Mouse (Mus musculus): ENCODE results near the gene Osgin1.

Osgin1 gene

GRCm38 (mm10) chr8:119446211-119446989 is 12.5 kb downstream of the Osgin1 start, which contains the start of gene Necab2:
Gene Necab2 (plus strand): TSS chr8:119446719.
- peak; percentile 39 to 49 for DNase-seq

- DNase-seq, result no peak
Measured at GRCm38 (mm10) chr8:119446990-119447780, 13.3 kb downstream of the Osgin1 start.

DNA sequence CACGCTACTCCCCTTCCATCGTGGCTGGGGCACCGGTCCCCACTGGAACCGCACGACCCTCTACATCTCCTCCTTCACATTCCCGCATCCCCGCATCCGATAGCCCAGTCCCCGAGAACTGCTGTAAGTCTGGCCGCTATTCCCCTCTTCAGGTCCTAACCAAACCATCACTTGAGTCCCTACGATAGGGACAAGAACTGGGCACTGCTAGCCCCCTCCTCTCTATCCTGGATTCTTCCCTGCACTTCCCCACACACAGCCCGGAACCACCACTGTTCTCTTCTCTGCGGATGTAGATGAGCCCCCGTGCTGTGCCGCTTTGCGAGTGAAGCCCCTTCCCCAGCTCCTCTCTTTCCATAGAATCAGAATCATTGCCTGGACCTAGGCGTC is 13.9 kb downstream of the Osgin1 start:
- DNase-seq, result no peak

DNA sequence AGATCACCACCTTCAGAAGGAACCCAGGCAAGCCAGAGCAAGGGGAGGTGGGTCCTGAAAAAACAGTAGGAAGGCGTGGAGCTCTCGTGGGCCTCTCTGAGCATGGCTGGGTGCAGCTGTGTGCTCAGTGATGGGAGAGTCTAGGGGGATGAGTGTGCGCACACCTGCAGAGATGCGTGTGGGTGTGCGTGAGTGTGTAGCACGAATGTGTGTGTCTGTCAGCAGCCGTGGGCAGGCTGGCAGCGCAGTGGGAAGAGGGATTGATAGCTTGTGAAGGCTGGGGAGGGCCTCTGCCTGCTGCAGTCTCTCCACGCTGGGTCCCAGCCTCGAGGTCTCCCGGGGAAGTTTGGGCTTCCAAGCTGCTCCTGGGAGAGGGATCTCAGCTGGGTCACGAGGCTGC is 15.7 kb downstream of the Osgin1 start:
- no peak for DNase-seq

GRCm38 (mm10) chr8:119451131-119451530 is 17.2 kb downstream of the Osgin1 start:
- no peak for DNase-seq

- no peak for DNase-seq
Measured at GRCm38 (mm10) chr8:119452919-119453318, 19.0 kb downstream of the Osgin1 start.

DNA sequence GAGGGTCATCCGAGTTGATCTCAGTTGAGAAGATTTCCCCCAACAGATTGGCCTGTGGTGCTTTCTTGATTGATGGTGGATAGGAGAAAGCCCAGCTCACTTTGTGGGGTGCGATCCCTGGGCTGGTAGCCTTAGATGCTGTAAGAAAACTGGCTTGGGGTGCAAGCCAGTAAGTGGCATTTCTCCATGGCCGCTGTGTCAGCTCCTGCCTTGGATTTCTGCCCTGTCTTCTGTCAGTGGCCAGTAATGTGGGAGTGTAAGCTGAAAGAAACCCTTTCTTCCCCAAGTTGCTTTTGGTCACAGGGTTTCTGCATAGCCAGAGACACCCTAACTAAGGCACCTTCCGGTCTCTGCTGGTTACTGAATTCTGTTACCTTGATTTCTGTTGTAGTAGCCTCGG is 22.1 kb downstream of the Osgin1 start:
- no peak for DNase-seq

GRCm38 (mm10) chr8:119459724-119460123 is 25.8 kb downstream of the Osgin1 start:
- no peak for DNase-seq

- no peak for DNase-seq
Measured at GRCm38 (mm10) chr8:119461356-119461755, 27.4 kb downstream of the Osgin1 start.

DNA sequence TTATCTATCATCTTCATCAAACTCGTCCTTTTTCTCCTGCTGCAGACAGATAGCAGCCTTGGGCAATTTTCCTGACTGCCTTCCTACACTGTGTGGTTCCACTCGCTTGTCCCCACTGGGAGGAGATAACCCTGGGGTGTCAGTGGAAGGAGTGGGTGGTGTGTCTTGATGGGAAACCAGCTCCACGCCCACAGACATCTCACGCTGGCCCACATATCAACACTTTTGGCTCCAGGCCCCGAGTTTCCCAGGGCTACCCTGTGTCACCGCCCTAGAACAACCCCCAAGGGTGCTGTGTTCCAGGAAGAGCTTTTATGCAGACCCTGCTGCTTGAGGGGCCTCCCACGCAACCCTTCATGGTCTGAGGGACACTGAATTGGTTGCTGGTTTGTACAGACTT is 29.8 kb downstream of the Osgin1 start:
- no peak for DNase-seq

- DNase-seq, result no peak
Measured at GRCm38 (mm10) chr8:119466105-119466504, 32.2 kb downstream of the Osgin1 start.

- no peak for DNase-seq
Measured at GRCm38 (mm10) chr8:119466794-119467193, 32.9 kb downstream of the Osgin1 start.

GRCm38 (mm10) chr8:119468091-119468490 is 34.2 kb downstream of the Osgin1 start:
- no peak for DNase-seq

- no peak for DNase-seq
Measured at GRCm38 (mm10) chr8:119478684-119479083, 44.8 kb downstream of the Osgin1 start.

DNA sequence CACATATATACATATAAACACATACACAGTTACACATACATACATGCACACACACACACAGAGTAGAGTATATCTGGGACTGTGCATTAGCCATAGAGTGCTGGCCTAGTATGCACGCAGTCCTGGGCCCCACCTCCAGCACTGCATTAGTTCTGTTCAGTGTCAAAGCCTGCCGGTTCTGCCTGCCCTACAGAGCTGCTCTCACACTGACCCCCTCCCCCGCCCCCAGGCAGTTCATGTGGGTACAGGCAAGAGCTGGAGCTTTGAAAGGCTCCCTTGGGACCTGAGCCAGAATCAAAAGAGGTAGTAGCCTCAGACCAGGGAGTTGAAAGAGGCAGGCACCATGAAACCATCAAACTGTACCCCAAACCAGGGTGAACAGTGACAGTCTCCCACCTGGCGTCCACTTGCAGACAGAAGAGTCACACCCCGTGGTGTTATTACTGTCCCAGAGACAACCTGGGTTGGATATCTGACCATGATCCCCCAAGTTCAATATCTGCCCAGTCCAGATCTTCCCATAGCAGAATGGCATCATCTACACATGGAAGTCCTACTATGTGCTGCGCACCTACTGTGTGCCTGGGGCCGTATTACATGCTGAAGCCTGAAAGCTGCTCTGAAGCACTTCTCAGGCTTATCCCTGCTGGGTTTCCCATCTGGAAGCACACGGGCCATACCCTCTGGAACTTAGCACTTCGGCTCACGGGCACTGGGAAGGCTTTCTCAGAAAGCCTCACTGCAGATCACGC is 50.4 kb downstream of the Osgin1 start:
- no peak for DNase-seq

GRCm38 (mm10) chr8:119487093-119487492 is 53.2 kb downstream of the Osgin1 start:
- DNase-seq, result no peak
